Mouse (Mus musculus): ENCODE results near the gene Gm21118.
"Not testable (repeated sequence)": the region's sequence is repeated elsewhere in the genome, so short reads cannot be mapped to it uniquely, and the experiment has no call there.

Gm21118 gene

DNA sequence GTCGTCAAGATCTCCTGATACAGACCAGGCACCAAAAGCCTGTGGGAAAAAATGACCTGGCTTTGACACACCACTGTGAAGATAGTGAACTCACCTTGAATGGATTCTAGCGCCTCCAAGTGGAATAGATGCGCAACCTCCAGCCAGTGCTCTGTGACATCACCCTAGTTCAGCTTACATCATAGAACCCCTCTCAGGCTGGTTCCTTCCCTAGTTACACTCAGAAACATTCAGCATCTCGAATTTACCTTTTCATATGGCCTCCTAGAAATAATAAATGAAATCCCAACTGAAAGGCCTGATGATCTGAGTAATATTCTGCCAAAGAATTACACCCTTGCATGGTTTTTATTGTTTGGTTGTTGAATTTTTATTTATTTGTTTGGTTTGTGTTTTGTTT lies at the start of gene Gm21118:
Gene Gm21118 (minus strand): TSS at position 101 of the 400 bp plus-strand sequence.
- not testable (repeated sequence) for DNase-seq (ENCODE audit: low spot score)

DNA sequence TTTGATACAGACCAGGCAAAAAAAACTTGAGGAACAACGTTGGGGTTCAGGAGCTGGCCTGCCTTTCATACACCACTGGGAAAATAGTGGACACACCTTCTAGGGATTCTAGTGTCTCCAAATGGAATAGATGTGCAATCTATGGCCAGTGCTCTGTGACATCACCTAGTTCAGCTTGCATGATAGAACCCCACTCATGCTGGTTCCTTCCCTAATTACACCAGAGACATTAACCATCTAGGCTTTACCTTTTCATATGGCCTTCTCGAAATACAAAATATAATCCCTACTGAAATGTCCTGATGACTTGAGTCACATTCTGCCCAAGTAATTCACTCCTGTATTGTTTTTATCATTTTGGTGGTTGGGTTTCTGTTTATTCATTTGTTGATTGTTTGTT lies 29.7 kb upstream of the Gm21118 start, which contains the start of the genes Gm29423 and Gm29644:
Gene Gm29423 (minus strand): TSS at position 101 of the 400 bp plus-strand sequence.
Gene Gm29644 (minus strand): TSS at position 157 of the 400 bp plus-strand sequence.
- DNase-seq (ENCODE audit: low spot score) = not testable (repeated sequence)
